Mouse (Mus musculus) myocyte (in vitro differentiated cells): ENCODE measurements around the gene Nmb.

ENCODE experiments used
- CEBPB ChIP-seq: IDR thresholded peaks from 2 replicates; pipeline ENCODE4 v1.6.1; 2011; ENCODE audit warnings: mild to moderate bottlenecking, moderate library complexity; ENCODE audit not compliant: poor library complexity, insufficient read depth, severe bottlenecking
- E2F4 ChIP-seq: IDR thresholded peaks from one replicate; pipeline ENCODE4 v1.6.1; 2011; ENCODE audit warnings: mild to moderate bottlenecking, control low read depth, moderate library complexity; ENCODE audit not compliant: insufficient read depth
- MAX ChIP-seq: IDR thresholded peaks from one replicate; pipeline ENCODE4 v1.6.1; 2011; ENCODE audit warnings: low read depth, mild to moderate bottlenecking, control low read depth
- MYOD1 ChIP-seq, 3 experiments: IDR thresholded peaks; one replicate each; pipeline ENCODE4 v1.6.1; 2011; ENCODE audit warnings: control low read depth in 2 of 3, low read depth in 2 of 3, mild to moderate bottlenecking in 2 of 3, moderate library complexity in 1 of 3; ENCODE audit not compliant: insufficient read length in 2 of 3, control insufficient read depth in 1 of 3
- MYOG ChIP-seq, 3 experiments: IDR thresholded peaks; one replicate each; pipeline ENCODE4 v1.6.1; 2011; ENCODE audit warnings: control low read depth in 2 of 3, low read depth in 2 of 3, mild to moderate bottlenecking in 2 of 3; ENCODE audit not compliant: insufficient read length in 2 of 3, control insufficient read depth in 1 of 3, insufficient read depth in 1 of 3
- POLR2A ChIP-seq: IDR thresholded peaks from one replicate; pipeline ENCODE4 v1.6.1; 2011; ENCODE audit warnings: low read depth, mild to moderate bottlenecking, control low read depth, moderate library complexity; ENCODE audit not compliant: insufficient read length
- POLR2AphosphoS2 ChIP-seq: IDR thresholded peaks from one replicate; pipeline ENCODE4 v1.6.1; 2011; ENCODE audit warnings: low read depth, control low read depth; ENCODE audit not compliant: insufficient read length
- REST ChIP-seq: IDR thresholded peaks from one replicate; pipeline ENCODE4 v1.6.1; 2011; ENCODE audit warnings: mild to moderate bottlenecking, control low read depth, moderate library complexity; ENCODE audit not compliant: insufficient read depth, insufficient read length
- TCF12 ChIP-seq: IDR thresholded peaks from one replicate; pipeline ENCODE4 v1.6.1; 2011; ENCODE audit warnings: mild to moderate bottlenecking, control low read depth; ENCODE audit not compliant: poor library complexity, insufficient read depth, severe bottlenecking
- TCF3 ChIP-seq: IDR thresholded peaks from one replicate; pipeline ENCODE4 v1.6.1; 2011; ENCODE audit warnings: low read depth, control low read depth; ENCODE audit not compliant: insufficient read length
- USF1 ChIP-seq: IDR thresholded peaks from one replicate; pipeline ENCODE4 v1.6.1; 2011; ENCODE audit warnings: low read depth, mild to moderate bottlenecking, control low read depth, moderate library complexity

DNA sequence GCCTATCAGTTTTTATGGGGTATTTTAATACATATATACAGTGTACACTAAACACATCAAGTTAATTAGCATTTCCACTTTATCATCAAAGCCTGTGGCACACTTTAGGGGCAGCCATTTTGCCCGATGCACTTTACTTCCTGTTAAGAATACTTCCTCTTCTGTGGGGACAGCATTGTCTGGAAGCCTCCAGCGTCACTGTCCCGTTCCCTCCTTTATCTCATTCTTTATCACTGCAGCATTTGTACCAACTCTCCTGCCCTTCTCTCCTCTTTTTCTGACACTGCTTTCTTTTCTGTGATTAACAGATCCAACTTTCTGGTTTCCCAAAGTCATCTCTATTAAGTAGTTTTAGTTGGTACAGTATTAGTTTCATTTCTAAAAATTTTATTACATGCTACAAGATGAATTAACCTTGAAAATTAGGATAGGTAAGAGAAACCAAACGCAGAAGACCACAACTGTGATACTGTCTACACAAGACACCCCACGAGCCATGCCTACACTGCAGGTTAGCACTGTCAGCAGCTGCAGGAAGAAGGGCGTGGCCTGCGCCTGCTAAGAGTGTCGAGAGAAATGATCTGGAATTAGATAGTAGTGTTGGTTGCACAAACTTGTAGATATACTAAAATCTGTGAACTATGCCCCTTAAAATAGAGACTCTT, 14.2 kb upstream of the Nmb start:
- TF ChIP-seq POLR2A (no peak), E2F4 (no peak), TCF12 (no peak), MAX (no peak), USF1 (no peak), MYOD1 (IDR thresholded peaks at IDR 0.05; ENCODE audit: control insufficient read depth in 1 of 3, insufficient read length in 2 of 3, low read depth in 2 of 3) (no peak), MYOG (IDR thresholded peaks at IDR 0.05; ENCODE audit: control insufficient read depth in 1 of 3, insufficient read depth in 1 of 3, insufficient read length in 2 of 3, low read depth in 2 of 3) (no peak), POLR2AphosphoS2 (no peak), REST (no peak), TCF3 (no peak), CEBPB (no peak)
